20 mouse cellular contexts compared by ENCODE assay signal in genomic region chr1:177457981-177458380, GRCm38 (mm10). TPM values are rescaled to one million over a fixed set of nuclear protein-coding genes. Genes with fewer than 3 reads are reported as not detected.
DNase-seq lines count a peak whose midpoint lies in the region; ATAC-seq and TF ChIP-seq lines count a peak whose summit lies in the region.
"Had no signal": no experiment of that assay in that cellular context is flagged by ENCODE, and none has a peak within 500 bp of the region (broad histone marks: within the 10 kb centered on the region; RNA-seq: fewer than 3 reads in every experiment).

No protein-coding gene starts in this region.

- peak overlapping the region; percentile 23 for H3K4me3 ChIP-seq in cerebellum, adult 2 months (replicated peaks; ENCODE audit: insufficient read depth, low read depth, low read length)
- H3K4me3 ChIP-seq in hindbrain, postnatal 0 days (ENCODE audit: low read length) = no peak overlapping the region
- H3K4me3 ChIP-seq in hindbrain, embryonic 11.5 days (ENCODE audit: low read depth, low read length) = no peak overlapping the region
- no peak overlapping the region for H3K4me3 ChIP-seq in forebrain, embryonic 16.5 days (replicated peaks; ENCODE audit: low read length)
- no peak overlapping the region for H3K4me3 ChIP-seq in midbrain, embryonic 15.5 days
- H3K4me3 ChIP-seq: heart, embryonic 12.5 days; hindbrain, embryonic 12.5 days; kidney, embryonic 15.5 days; limb, embryonic 15.5 days had no signal

- no peak for TF ChIP-seq CTCF in cerebellum, adult 2 months (IDR thresholded peaks at IDR 0.05; ENCODE audit: borderline replicate concordance, insufficient read depth, low read depth, low read length)
- no peak for TF ChIP-seq CTCF in hindbrain, postnatal 0 days (IDR thresholded peaks at IDR 0.05; ENCODE audit: low read depth)
- TF ChIP-seq CTCF in brain, embryonic 14.5 days (IDR thresholded peaks at IDR 0.05; ENCODE audit: borderline replicate concordance, extremely low read depth, insufficient read depth, insufficient read length) = no peak

- H3K9ac ChIP-seq in hindbrain, postnatal 0 days (replicated peaks; ENCODE audit: low read length) = no peak overlapping the region
- no peak overlapping the region for H3K9ac ChIP-seq in hindbrain, embryonic 11.5 days (ENCODE audit: low read depth, low read length)
- H3K9ac ChIP-seq in forebrain, embryonic 16.5 days (replicated peaks; ENCODE audit: low read depth, low read length) = no peak overlapping the region
- H3K9ac ChIP-seq in midbrain, embryonic 15.5 days = no peak overlapping the region
- H3K9ac ChIP-seq: heart, embryonic 12.5 days; hindbrain, embryonic 12.5 days; kidney, embryonic 15.5 days; limb, embryonic 15.5 days had no signal

- no peaks in the 10 kb centered on the region for H3K36me3 ChIP-seq in hindbrain, postnatal 0 days (ENCODE audit: insufficient read depth, low read length)
- H3K36me3 ChIP-seq in hindbrain, embryonic 11.5 days (ENCODE audit: control insufficient read depth, insufficient read depth, low read length) = no peaks in the 10 kb centered on the region
- H3K36me3 ChIP-seq in forebrain, embryonic 16.5 days (ENCODE audit: control insufficient read depth, insufficient read depth) = no peaks in the 10 kb centered on the region
- H3K36me3 ChIP-seq in midbrain, embryonic 15.5 days (replicated peaks) = no peaks in the 10 kb centered on the region
- H3K36me3 ChIP-seq: heart, embryonic 12.5 days; hindbrain, embryonic 12.5 days; kidney, embryonic 15.5 days; limb, embryonic 15.5 days had no signal

- TF ChIP-seq POLR2A in cerebellum, adult 2 months (IDR thresholded peaks at IDR 0.05; ENCODE audit: borderline replicate concordance, insufficient read depth, low read length) = no peak
- no peak for TF ChIP-seq POLR2A in brain, embryonic 14.5 days (IDR thresholded peaks at IDR 0.05; ENCODE audit: borderline replicate concordance, extremely low read depth, insufficient read depth, insufficient read length, poor library complexity, severe bottlenecking)

- no peak for ATAC-seq in cerebellum, adult (ENCODE audit: insufficient number of reproducible peaks, low FRiP score, low TSS enrichment)
- ATAC-seq in hindbrain, postnatal 0 days = no peak
- no peak for ATAC-seq in hindbrain, embryonic 11.5 days (ENCODE audit: low FRiP score)
- no peak for ATAC-seq in forebrain, embryonic 16.5 days
- no peak for ATAC-seq in midbrain, embryonic 15.5 days (replicated peaks)

- no peak overlapping the region for H3K4me2 ChIP-seq in hindbrain, postnatal 0 days (ENCODE audit: low read depth, low read length)
- no peak overlapping the region for H3K4me2 ChIP-seq in hindbrain, embryonic 11.5 days (replicated peaks; ENCODE audit: low read depth, low read length)
- no peak overlapping the region for H3K4me2 ChIP-seq in forebrain, embryonic 16.5 days (ENCODE audit: low read length)
- no peak overlapping the region for H3K4me2 ChIP-seq in midbrain, embryonic 15.5 days
- H3K4me2 ChIP-seq: heart, embryonic 12.5 days; hindbrain, embryonic 12.5 days; kidney, embryonic 15.5 days; limb, embryonic 15.5 days; midbrain, embryonic 11.5 days had no signal

- peaks cover 40% of the 10 kb centered on the region for H3K4me1 ChIP-seq in cerebellum, adult 2 months (ENCODE audit: control insufficient read depth, insufficient read depth, low read length)
- H3K4me1 ChIP-seq in hindbrain, postnatal 0 days (ENCODE audit: insufficient read depth, low read length) = peaks cover 5% of the 10 kb centered on the region; the same call in 1 of the 2 replicates
- H3K4me1 ChIP-seq in hindbrain, embryonic 11.5 days (replicated peaks; ENCODE audit: control insufficient read depth, insufficient read depth, low read length) = peaks cover 2% of the 10 kb centered on the region; the same call in 1 of the 2 replicates
- H3K4me1 ChIP-seq in forebrain, embryonic 16.5 days (replicated peaks; ENCODE audit: control insufficient read depth, insufficient read depth, low read length) = peaks cover 45% of the 10 kb centered on the region
- H3K4me1 ChIP-seq in midbrain, embryonic 15.5 days = no peaks in the 10 kb centered on the region
- H3K4me1 ChIP-seq: heart, embryonic 12.5 days had no signal

- H3K27ac ChIP-seq in cerebellum, adult 2 months (ENCODE audit: insufficient read depth, low read length) = peak overlapping the region; percentile 100
- H3K27ac ChIP-seq in hindbrain, postnatal 0 days = peak overlapping the region; percentile 16; the same call in 1 of the 2 replicates
- no peak overlapping the region for H3K27ac ChIP-seq in hindbrain, embryonic 11.5 days (ENCODE audit: low read depth, low read length)
- peak overlapping the region; percentile 48 for H3K27ac ChIP-seq in forebrain, embryonic 16.5 days (ENCODE audit: low read length)
- no peak overlapping the region for H3K27ac ChIP-seq in midbrain, embryonic 15.5 days
- H3K27ac ChIP-seq: hindbrain, embryonic 12.5 days; limb, embryonic 15.5 days; macrophage; stomach, postnatal 0 days had no signal

- 12% methylated on average over 6 of the region's 6 CpGs for WGBS in cerebellum, adult 2 months
- WGBS in hindbrain, postnatal 0 days = 79% methylated on average over 6 of the region's 6 CpGs
- 86% methylated on average over 6 of the region's 6 CpGs for WGBS in hindbrain, embryonic 11.5 days
- WGBS in forebrain, embryonic 16.5 days = 48% methylated on average over 6 of the region's 6 CpGs
- 90% methylated on average over 6 of the region's 6 CpGs for WGBS in midbrain, embryonic 15.5 days

- DNase-seq in cerebellum, adult 2 months = peak; percentile 54 to 66
- no peak for DNase-seq in hindbrain, postnatal 0 days (ENCODE audit: low spot score)
- no peak for DNase-seq in hindbrain, embryonic 11.5 days (ENCODE audit: low spot score)
- DNase-seq in brain, embryonic 14.5 days (ENCODE audit: low read depth) = peak; percentile 62
- DNase-seq: adrenal gland, postnatal 25 days; gastrocnemius, postnatal 10 days; heart, adult 18-20 months; heart, postnatal 10 days; thymus, adult 2 months; thymus, postnatal 4 days had no signal

- H3K9me3 ChIP-seq in hindbrain, postnatal 0 days (ENCODE audit: low read length) = no peaks in the 10 kb centered on the region
- H3K9me3 ChIP-seq in hindbrain, embryonic 11.5 days (ENCODE audit: control insufficient read depth, low read length) = no peaks in the 10 kb centered on the region
- H3K9me3 ChIP-seq in forebrain, embryonic 16.5 days (ENCODE audit: control insufficient read depth, low read length) = no peaks in the 10 kb centered on the region
- no peaks in the 10 kb centered on the region for H3K9me3 ChIP-seq in midbrain, embryonic 15.5 days
- H3K9me3 ChIP-seq: heart, embryonic 12.5 days; hindbrain, embryonic 12.5 days; kidney, embryonic 15.5 days; limb, embryonic 15.5 days had no signal

- no peaks in the 10 kb centered on the region for H3K27me3 ChIP-seq in cerebellum, adult 2 months (ENCODE audit: control insufficient read depth, insufficient read depth, low read length)
- no peaks in the 10 kb centered on the region for H3K27me3 ChIP-seq in hindbrain, postnatal 0 days (ENCODE audit: insufficient read depth, low read length)
- H3K27me3 ChIP-seq in hindbrain, embryonic 11.5 days (ENCODE audit: control insufficient read depth, insufficient read depth, low read length) = no peaks in the 10 kb centered on the region
- no peaks in the 10 kb centered on the region for H3K27me3 ChIP-seq in forebrain, embryonic 16.5 days (replicated peaks; ENCODE audit: control insufficient read depth, insufficient read depth, low read length)
- no peaks in the 10 kb centered on the region for H3K27me3 ChIP-seq in midbrain, embryonic 15.5 days (replicated peaks)
- H3K27me3 ChIP-seq: heart, embryonic 12.5 days; hindbrain, embryonic 12.5 days; kidney, embryonic 15.5 days; limb, embryonic 15.5 days had no signal

RNA-seq across cellular contexts. Expression of gene Zbtb18, which starts 15.8 kb away (rescaled TPM):
- polyA plus RNA-seq in cerebellum, adult 2 months (2012; rRNA removed) = 193 and 234 TPM in 2 replicates
- total RNA-seq in hindbrain, postnatal 0 days (2014; rRNA removed) = 112 and 114 TPM in 2 replicates
- 45.6 and 47.3 TPM in 2 replicates for polyA plus RNA-seq in hindbrain, postnatal 0 days (2015; fragmentation: Nextera tagmentation; extraction: Ambion mirVana)
- polyA plus RNA-seq in hindbrain, embryonic 11.5 days (2014; fragmentation: Nextera tagmentation; extraction: Ambion mirVana) = 9.4 and 20.0 TPM in 2 replicates
- polyA plus RNA-seq in brain, embryonic 14.5 days (2012; rRNA removed) = 55.5 and 56.4 TPM in 2 replicates
- 111 and 146 TPM in 2 replicates for polyA plus RNA-seq in forebrain, embryonic 16.5 days (2015; fragmentation: Nextera tagmentation; extraction: Ambion mirVana)
- 7.0 and 9.7 TPM in 2 replicates for polyA plus RNA-seq in midbrain, embryonic 15.5 days (2015; fragmentation: Nextera tagmentation; extraction: Ambion mirVana)

Comparison
In these comparisons a context has a peak if more than half of its experiments do, and no peak if none do; other contexts are left out.
1. H3K27ac ChIP-seq: peak in cerebellum, adult 2 months (single experiment), hindbrain, postnatal 0 days (single experiment) and forebrain, embryonic 16.5 days (single experiment); none in hindbrain, embryonic 11.5 days (single experiment) and midbrain, embryonic 15.5 days (single experiment).
2. DNase-seq: peak in cerebellum, adult 2 months (2 of 2) and brain, embryonic 14.5 days (single experiment); none in hindbrain, postnatal 0 days (single experiment) and hindbrain, embryonic 11.5 days (single experiment).